Mouse (Mus musculus) left cerebral cortex, adult 2 months (tissue): ENCODE data around the gene Cdh18. TPM values are rescaled to one million over a fixed set of nuclear protein-coding genes. Genes with fewer than 3 reads are reported as not detected.

Experiments used
- DNase-seq, 2 experiments: peaks; one replicate each; pipeline ENCODE4 v3.0.0; 2021 to 2022; ENCODE audit warnings: low spot score in 2 of 2, mixed read lengths in 1 of 2; ENCODE audit errors: extremely low spot score in 1 of 2
- H3K27ac ChIP-seq: fragments of 200-600 bp; 2 replicates; pipeline ENCODE4 v1.8.1; 2022
- H3K4me3 ChIP-seq: fragments of 200-600 bp; 2 replicates; pipeline ENCODE4 v1.8.1; 2022
- CTCF ChIP-seq: fragments of 200-600 bp; IDR thresholded peaks from 2 replicates; pipeline ENCODE4 v1.8.1; 2022; ENCODE audit warnings: antibody characterized with exemption, mild to moderate bottlenecking, moderate library complexity
- intact Hi-C: fragments of 180-260 bp; cut with DNase I; formaldehyde crosslinking; loops from one replicate; pipeline ENCODE4 v1.15.1; 2025
- total RNA-seq, 2 experiments: library from RNA; stranded (reverse); gene quantifications; 2 replicates each; pipeline ENCODE4 v1.2.3; 2021

Cdh18 gene
- total RNA-seq, 2 experiments from 2014 or later, result 27.3 to 32.9 TPM

- intact Hi-C loops, result no loop called here
- TF ChIP-seq CTCF, result no peak
- Histone ChIP-seq H3K4me3 (no peak overlapping the region), H3K27ac (no peak overlapping the region)
- DNase-seq, result no peak
Observed at GRCm38 (mm10) chr15:23515786-23516185, 967.0 kb downstream of the Cdh18 start.

- TF ChIP-seq CTCF, result no peak
- intact Hi-C loops, result no loop called here
- Histone ChIP-seq H3K27ac (no peak overlapping the region), H3K4me3 (no peak overlapping the region)
- no peak for DNase-seq
Observed at GRCm38 (mm10) chr15:23518079-23518478, 969.3 kb downstream of the Cdh18 start.
